Mouse (Mus musculus) spleen, adult 2 months (tissue): Measurements from ENCODE around the gene Stn1. TPM values are rescaled to one million over a fixed set of nuclear protein-coding genes. Genes with fewer than 3 reads are reported as not detected.

Source experiments
- DNase-seq, 2 experiments: peaks; one replicate each; pipeline versions ENCODE4 v3.0.0 to v3.0.0-alpha.2; 2012 to 2021; ENCODE audit warnings: low spot score in 2 of 2, low read depth in 1 of 2
- H3K27ac ChIP-seq: fragments of 200-500 bp; 2 replicates; pipeline ENCODE4 v1.5.1; 2012; ENCODE audit warnings: low read length, inconsistent platforms; ENCODE audit not compliant: insufficient read depth
- H3K27me3 ChIP-seq: fragments of 200-500 bp; 2 replicates; pipeline ENCODE4 v1.6.1; 2012; ENCODE audit warnings: mild to moderate bottlenecking, moderate library complexity, low read length, inconsistent platforms; ENCODE audit not compliant: control insufficient read depth, insufficient read depth
- H3K36me3 ChIP-seq: fragments of 200-500 bp; 2 replicates; pipeline ENCODE4 v1.6.1; 2012; ENCODE audit warnings: mild to moderate bottlenecking, low read length, inconsistent platforms; ENCODE audit not compliant: control insufficient read depth, insufficient read depth
- H3K4me1 ChIP-seq: fragments of 200-500 bp; 2 replicates; pipeline ENCODE4 v1.6.1; 2011; ENCODE audit warnings: inconsistent platforms; ENCODE audit not compliant: control insufficient read depth, insufficient read depth, insufficient read length
- H3K4me3 ChIP-seq: fragments of 200-500 bp; 2 replicates; pipeline ENCODE4 v1.5.1; 2011; ENCODE audit warnings: mild to moderate bottlenecking, inconsistent platforms; ENCODE audit not compliant: insufficient read depth, insufficient read length; ENCODE audit errors: extremely low read depth
- CTCF ChIP-seq: fragments of 200-500 bp; IDR thresholded peaks from 2 replicates; pipeline ENCODE4 v1.5.1; 2011; ENCODE audit warnings: mild to moderate bottlenecking, inconsistent platforms; ENCODE audit not compliant: insufficient read depth, insufficient read length, insufficient replicate concordance; ENCODE audit errors: extremely low read depth
- POLR2A ChIP-seq: fragments of 200-500 bp; IDR thresholded peaks from 2 replicates; pipeline ENCODE4 v1.6.1; 2011; ENCODE audit warnings: low read depth, low read length, inconsistent platforms
- WGBS: fragments of 180-500 bp; shearing (Covaris S2); methylation state at CpG from one replicate; pipeline ENCODE4 v1.1.7; 2018; 5-methylcytosine and 5-hydroxymethylcytosine counted together
- polyA plus RNA-seq: library from polyadenylated mRNA; depleted of rRNA; stranded (reverse); fragments of >200 nt; gene quantifications from 2 replicates; pipeline ENCODE4 v1.2.3, GENCODE M21; 2012

The Stn1 gene
- polyA plus RNA-seq, 1 experiment, result 12.1 TPM

DNA sequence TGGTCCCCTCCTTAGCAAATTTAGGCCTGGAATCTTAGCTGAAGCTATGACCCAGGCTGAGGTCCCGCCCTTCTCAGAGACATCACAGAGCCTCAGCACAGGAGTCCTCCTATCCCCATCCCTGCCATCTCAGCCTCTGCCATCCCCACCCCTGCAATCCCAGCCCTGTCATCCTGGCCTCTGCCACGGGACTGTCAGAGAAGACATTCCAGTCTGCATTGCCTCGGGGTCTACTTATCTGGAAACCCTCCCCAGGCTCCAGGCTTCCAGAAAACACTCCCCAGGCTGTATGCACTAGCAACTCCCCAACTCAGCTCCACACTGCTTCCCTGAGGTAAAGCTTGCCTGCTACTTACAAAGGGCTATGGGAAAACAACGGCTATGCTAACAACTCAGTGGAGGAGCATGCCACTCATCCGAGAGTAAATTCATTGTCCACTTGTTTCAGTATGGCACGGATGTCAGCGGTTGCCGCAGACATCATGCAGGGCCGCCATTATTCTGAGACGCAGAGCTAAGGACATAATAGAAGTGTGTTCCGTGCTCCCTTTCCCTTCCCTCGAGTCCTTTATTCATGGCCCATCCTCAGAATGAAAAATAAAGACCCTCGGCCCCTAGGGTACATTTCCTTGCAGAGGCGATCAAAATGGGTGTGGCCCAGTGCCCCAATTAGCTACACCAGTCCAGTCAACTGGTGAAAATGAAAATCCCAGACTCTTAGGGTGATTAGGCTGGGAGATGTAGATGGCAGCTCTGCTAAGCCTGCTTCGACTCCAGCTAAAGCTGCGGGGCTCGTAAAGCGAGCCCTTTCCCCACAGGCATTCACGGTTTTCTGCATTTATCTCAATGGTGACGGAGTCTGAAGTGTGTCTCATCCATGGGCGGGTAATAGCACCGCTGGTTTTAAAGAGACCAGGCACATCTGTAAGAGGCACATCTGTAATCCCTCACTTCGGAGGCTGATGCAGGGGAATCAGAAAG lies 44.0 kb downstream of the Stn1 start:
- H3K4me1 ChIP-seq, result no peaks in the 10 kb centered on the region
- TF ChIP-seq CTCF (no peak), POLR2A (no peak)
- no peak for DNase-seq
- no peaks in the 10 kb centered on the region for H3K36me3 ChIP-seq
- H3K27ac ChIP-seq, result no peak overlapping the region
- no peak overlapping the region for H3K4me3 ChIP-seq
- no peaks in the 10 kb centered on the region for H3K27me3 ChIP-seq
- WGBS, result 90% methylated on average over 23 of the region's 23 CpGs

DNA sequence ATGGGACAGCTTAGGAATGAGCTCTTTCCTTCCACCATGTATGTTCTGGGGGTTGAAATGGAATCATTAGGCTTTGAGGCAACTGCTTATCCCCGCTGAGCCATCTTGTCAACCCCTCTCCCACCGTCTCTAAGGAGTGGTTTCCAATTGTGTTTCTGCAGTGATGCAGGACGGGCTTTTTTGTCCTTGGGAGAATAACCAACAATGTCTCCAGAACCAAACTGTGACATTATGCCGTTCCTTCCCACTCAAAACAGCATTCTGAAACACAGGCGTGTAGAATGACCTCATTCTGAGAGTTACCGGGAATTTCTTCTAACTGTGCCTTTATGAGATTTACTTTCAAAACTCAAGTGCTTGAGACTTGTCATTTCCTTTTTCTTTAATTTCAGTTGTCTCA lies 44.9 kb downstream of the Stn1 start:
- TF ChIP-seq POLR2A, result no peak
- TF ChIP-seq CTCF, result no peak
- Histone ChIP-seq H3K4me1 (no peaks in the 10 kb centered on the region), H3K4me3 (no peak overlapping the region), H3K27ac (no peak overlapping the region), H3K27me3 (no peaks in the 10 kb centered on the region), H3K36me3 (no peaks in the 10 kb centered on the region)
- 78% methylated on average over 6 of the region's 6 CpGs for WGBS
- DNase-seq, result no peak

DNA sequence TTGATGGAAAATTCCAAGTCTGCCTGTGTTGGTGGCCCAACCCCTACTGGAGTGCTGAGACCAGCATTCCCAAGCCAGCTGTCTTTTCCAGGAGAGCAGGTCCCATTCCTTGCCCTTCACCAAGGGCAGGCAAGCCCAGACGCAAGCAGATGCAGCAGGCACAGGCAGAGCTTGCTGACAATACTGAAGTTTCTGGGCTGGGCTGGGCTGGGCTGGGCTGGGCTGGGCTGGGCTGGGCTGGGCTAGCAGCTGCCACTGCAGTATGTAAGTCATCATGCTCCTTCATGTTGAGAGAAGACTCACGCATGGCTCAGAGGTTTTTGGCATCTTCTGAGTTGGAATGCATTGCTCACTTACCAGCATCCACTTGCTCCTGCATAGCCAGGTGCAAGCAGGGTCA lies 45.5 kb downstream of the Stn1 start:
- Histone ChIP-seq H3K4me1 (no peaks in the 10 kb centered on the region), H3K27ac (no peak overlapping the region), H3K4me3 (no peak overlapping the region), H3K27me3 (no peaks in the 10 kb centered on the region), H3K36me3 (no peaks in the 10 kb centered on the region)
- TF ChIP-seq CTCF, result no peak
- no peak for TF ChIP-seq POLR2A
- DNase-seq, result no peak
- WGBS, result 95% methylated on average over 2 of the region's 2 CpGs

DNA sequence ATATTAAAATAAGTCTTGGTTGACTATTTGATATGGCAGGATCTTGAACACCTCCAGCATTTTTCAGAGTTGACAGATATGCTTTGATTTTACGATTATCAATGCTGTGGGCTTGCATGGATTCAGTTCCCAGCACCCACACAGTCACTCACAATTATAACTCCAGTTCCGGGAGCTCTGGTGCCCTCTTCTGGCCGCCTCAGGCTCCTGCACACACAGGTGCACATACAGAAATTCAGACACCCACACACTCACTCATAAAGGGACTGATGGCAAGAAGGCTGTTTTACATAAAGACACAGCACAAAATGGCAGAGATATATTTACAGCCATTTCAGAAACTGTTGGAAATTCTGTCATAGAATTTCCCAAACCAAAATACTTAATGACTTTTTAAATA lies 48.1 kb downstream of the Stn1 start:
- no peak overlapping the region for H3K4me3 ChIP-seq
- no peaks in the 10 kb centered on the region for H3K36me3 ChIP-seq
- DNase-seq, result no peak
- H3K27me3 ChIP-seq, result no peaks in the 10 kb centered on the region
- no peak overlapping the region for H3K27ac ChIP-seq
- WGBS, result 82% methylated on average over 3 of the region's 3 CpGs
- TF ChIP-seq CTCF (no peak), POLR2A (no peak)
- H3K4me1 ChIP-seq, result no peaks in the 10 kb centered on the region

DNA sequence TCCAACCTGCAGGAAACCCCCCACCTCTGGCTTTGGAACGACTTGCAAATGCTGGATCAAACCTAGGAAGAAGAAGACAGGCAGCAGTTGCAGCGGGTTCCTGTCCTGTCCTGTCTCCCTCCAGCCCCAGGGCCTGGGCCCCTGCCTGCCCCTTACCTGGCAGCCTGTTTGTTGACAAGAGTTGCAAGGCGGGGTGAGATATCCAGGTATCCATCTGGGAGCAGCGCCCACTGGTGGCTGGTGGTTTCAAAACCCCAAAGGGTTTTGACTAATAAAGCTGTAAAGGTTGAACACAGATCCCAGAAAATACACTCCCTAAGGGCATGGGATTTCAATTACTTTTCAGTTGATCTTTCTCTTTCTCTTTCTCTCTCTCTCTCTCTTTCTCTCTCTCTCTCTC lies 49.1 kb downstream of the Stn1 start:
- Histone ChIP-seq H3K4me3 (no peak overlapping the region), H3K4me1 (no peaks in the 10 kb centered on the region), H3K27me3 (no peaks in the 10 kb centered on the region), H3K36me3 (no peaks in the 10 kb centered on the region), H3K27ac (no peak overlapping the region)
- TF ChIP-seq POLR2A, result no peak
- TF ChIP-seq CTCF, result peak; percentile 33; the same call in 1 of the 2 replicates
- WGBS, result 71% methylated on average over 4 of the region's 4 CpGs
- peak in 1 of 2 experiments; percentile 45 for DNase-seq

DNA sequence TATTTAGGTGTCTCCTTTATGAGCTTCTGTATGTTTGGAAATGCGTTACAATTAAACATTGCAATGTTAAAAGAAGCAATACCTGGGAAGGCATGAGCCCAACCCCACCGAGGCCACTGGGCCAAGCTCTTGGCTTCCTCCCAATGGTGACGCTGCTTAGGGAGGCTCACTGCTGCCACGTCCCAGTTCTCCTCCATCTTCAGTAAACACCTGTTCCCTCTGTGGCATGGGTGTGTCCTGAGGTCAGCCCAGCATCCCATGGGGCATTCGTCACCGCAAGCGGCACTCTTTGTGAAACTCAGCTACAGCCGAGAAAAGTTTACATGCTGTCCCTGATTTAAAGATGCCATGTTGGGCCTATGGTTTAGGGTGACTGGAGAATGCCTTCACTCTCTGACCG lies 49.7 kb downstream of the Stn1 start:
- H3K36me3 ChIP-seq, result no peaks in the 10 kb centered on the region
- TF ChIP-seq POLR2A, result no peak
- TF ChIP-seq CTCF, result no peak
- H3K4me3 ChIP-seq, result no peak overlapping the region
- H3K27me3 ChIP-seq, result no peaks in the 10 kb centered on the region
- no peak overlapping the region for H3K27ac ChIP-seq
- DNase-seq, result no peak
- 78% methylated on average over 9 of the region's 9 CpGs for WGBS
- H3K4me1 ChIP-seq, result no peaks in the 10 kb centered on the region
